Mouse (Mus musculus) gastrocnemius, adult 18-20 months (tissue): ENCODE measurements around the gene Csf2rb. TPM values are rescaled to one million over a fixed set of nuclear protein-coding genes. Genes with fewer than 3 reads are reported as not detected.
"Not testable (repeated sequence)": the region's sequence is repeated elsewhere in the genome, so short reads cannot be mapped to it uniquely, and the experiment has no call there.

Experiments used
- DNase-seq: peaks from one replicate; pipeline ENCODE4 v3.0.0; 2021; ENCODE audit warnings: low spot score
- total RNA-seq, 2 experiments: library from RNA; stranded (reverse); gene quantifications; 2 replicates each; pipeline ENCODE4 v1.2.3; 2021

Csf2rb gene
- total RNA-seq, 2 experiments from 2014 or later, result 1.6 to 1.7 TPM

DNA sequence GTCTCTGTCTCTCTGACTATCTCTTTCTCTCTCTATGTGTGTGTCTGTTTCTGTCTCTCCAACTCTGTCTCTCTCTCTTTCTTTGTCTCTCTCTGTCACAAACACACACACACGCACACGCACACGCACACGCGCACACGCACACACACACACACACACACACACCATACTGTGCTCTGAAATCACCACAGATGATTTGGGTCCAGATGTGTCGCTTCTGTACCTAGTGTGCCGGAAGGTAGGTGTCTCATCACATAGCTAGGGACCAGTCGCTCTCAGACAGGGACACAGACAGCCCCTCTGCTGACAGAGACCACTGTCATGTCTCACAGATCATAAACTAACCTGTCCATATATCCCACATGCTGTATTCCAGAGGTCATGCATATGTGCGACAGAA lies 1.2 kb downstream of the Csf2rb start:
- no peak for DNase-seq

DNA sequence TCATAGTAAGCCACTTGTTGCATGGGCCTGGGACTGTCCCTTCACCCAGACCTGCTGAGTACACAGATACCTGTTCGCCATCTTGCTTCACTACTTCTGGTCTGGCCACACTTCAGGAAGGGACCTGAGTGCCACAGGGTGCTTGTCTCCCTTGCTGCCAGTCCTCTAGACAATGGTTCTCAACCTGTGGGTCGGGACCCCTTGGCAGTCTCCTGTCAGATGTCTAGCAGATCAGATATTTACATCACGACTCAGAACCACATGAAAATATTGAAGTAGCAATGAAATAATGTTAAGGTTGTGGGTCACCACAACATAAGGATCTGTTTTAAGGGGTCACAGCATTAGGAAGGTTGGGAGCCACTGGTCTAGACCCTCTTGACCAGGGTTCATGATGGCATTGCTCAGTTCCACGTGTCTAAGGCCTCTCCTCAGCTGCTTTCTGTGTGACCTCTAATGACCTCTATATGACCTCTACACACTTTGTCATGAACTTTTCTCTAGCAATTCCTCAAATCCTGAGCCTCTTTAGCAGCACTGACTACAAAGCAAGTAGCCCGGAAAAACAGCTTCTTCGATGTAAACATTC lies 2.3 kb downstream of the Csf2rb start:
- not testable (repeated sequence) for DNase-seq

DNA sequence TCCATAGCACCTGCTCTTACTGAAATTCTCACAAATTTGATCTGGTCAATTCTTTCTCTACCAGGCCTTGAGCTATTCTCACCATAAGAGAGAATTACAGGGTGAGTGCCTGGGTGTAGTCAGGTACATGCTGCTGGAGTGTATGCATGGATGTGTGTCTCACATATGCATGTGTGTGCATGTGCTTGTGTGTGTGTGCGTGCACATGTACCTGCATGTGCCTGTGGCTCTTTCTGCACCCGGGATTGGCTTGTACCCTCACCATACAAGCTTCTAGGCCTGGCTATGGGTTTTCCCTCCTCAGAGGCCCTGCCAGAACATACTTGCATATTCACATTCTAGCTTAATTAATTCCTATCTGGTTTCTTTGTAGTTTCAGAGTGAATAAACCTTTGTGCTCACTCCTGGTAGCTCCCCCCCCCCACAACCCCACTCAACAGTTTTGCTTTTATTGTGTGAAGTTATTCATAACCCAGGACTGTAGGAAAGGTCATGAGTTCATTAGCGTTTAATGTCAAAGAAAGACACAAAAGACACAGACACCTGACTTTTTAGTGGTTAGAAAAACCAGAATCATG lies 3.1 kb downstream of the Csf2rb start:
- no peak for DNase-seq

DNA sequence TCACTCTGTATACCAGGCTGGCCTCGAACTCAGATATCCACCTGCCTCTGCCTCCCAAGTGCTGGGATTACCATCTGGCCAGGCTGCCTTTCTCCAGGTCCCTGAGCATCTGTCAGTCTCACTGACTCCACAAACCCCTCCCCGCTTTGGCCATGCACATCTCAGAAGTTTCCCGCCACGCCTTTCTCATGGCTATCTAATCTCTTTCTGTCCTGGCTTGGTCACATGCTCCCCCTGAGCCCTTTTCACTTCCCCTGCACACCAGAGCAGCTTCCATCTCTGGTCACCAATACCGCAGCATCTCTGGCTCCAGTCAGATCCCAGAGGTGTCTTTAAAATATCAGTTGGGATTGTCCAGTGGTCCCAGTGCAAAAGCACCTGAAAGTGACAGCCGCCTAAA lies 4.4 kb downstream of the Csf2rb start:
- DNase-seq, result not testable (repeated sequence)

DNA sequence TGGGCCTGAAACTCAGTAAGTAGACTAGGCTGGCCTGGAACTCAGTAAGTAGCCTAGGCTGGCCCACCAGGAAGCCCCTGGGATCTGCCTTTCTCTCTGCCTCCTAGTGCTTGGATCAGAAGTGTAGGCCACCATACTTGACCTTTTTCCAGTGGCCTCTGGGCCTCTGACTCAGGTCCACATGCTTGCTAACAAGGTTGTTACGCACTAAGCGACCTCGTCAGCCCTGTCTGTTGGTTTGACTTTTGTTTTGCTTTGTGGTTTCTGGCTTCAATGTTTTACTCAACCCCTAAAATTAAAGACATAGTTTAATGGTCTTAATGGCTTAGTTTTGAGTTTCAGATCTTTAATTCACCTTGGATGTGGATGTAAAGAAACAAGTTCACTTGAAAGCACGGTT lies 5.2 kb downstream of the Csf2rb start:
- DNase-seq, result no peak

DNA sequence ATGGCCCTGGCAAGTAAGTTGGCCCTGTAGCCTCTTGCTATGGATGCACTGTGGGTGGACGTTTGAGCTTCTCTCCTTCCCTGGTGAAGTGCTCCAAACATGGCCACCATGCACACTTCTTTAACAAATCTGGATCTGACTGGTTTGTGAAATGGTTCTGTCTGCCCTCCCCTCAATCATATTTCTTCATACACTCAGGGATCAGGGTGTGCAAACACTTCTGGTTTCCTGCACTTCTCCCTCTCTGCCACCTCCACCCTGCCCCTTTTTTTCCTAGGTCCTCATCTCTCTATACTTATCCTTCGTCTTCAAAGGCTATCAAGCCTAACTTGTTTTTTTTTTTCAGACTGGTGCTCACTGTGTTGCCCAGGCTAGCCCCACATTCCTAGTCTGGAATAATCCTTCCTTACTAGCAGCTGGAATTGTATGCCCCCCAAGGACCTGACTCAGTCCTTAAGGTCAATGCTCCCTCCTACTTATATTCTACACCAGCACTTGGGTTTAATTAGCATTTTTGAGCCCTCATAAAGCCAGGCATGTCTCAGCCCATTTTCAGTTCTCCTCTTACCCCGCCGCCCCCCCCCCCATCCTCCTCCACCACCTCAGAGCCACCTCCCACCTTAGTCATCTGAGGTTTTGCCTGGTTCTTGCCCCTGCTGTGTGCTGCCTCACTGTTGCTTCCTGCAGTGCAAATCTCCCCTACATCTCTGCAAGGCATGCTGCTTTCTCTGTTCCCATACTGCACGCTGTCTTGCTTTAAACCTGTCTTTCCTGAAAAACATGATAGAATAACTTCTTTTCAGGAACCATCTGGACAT lies 6.2 kb downstream of the Csf2rb start:
- no peak for DNase-seq

DNA sequence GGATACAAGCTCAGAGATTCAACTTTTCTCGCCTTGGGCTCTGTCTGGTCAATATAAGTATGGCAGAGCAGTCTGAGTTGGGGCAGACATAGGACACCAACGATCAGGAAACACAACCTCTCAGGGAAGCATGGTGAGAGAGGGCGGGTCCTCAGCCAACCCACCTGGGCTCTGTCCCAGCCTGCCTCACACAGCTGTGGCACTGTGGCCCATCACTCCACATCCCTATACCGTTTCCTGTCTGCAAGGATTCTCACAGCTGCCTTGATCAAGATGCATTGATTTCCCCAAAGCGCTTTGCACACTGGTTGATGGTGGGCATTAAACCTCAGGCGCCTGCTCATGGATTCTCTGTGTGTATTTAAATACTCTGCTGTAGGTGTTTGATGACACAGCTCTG lies 7.4 kb downstream of the Csf2rb start:
- no peak for DNase-seq

DNA sequence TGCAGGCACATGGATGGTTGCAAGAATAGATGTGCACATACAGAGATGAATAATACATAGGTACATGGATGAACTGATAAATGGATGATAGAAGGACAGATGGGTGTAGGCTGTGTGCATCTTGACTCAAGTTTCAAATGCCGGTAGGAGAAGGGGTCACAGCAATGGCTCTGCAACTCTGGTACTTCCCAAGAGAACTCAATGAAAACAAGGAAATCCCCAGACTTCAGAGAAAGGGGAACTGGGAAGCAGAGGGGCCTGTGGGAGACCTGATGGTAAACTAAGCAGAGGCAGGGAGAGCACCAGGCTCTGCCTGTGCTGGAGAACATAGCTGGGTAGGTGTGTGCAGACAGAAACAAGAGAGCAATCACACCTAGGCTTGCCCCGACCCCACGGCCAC lies 8.8 kb downstream of the Csf2rb start:
- no peak for DNase-seq

DNA sequence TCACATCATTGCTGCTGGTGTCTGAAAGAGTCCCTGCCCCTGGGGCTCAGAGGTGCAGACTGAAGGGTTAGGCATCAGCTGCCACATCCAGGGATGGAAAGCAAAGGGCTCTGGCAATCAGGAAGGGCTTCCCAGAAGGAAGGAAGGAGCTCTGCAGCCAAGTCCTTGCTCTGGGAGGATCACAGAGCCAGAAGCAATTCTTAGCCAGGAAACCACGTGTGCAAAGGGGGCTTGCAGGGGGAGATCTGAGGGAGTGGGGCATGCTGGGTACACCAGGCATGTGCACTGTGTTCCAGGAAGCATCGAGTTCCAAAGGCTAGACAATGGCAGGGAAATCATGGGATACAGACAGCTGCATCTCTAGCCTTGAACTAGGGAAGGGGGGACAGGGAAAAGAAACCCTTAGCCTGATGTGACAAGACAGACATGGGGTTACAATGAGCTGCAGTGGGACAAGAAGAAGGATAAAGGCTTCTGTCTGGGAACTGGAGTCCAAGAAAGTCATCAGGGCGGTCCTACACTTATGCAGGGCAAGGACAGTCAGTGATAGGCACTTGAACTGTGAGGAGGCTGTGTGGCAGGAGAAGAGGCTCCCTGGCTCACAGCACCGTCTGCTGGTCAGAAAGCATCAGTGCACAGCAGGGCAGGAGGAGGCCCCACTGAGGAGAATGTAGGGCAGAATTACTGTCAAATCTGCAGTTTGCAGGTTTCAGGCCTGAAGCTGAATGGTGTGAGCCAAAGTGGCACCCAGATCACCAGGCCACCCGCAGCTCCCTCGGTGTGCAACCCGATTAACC lies 14.3 kb downstream of the Csf2rb start:
- peak; percentile 65 for DNase-seq

DNA sequence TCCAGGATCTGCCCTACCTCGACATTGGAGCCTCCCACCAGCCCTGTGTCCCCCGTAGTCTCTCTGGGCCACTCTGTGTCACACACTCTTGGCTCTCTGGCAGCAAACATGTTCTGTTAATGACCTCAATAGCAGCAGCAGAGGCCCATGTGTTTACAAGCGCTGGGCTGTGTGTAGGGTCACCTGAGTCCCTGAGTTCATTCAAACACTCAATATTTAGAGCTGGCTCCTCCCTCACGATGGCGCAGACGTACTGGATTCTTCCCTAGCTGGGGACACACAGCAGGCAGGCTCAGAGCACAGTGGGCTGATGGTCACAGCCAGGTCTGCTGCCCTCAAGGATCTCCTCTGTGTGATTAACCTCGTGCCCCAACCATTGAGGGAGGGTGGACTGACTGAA lies 15.4 kb downstream of the Csf2rb start:
- not testable (repeated sequence) for DNase-seq

DNA sequence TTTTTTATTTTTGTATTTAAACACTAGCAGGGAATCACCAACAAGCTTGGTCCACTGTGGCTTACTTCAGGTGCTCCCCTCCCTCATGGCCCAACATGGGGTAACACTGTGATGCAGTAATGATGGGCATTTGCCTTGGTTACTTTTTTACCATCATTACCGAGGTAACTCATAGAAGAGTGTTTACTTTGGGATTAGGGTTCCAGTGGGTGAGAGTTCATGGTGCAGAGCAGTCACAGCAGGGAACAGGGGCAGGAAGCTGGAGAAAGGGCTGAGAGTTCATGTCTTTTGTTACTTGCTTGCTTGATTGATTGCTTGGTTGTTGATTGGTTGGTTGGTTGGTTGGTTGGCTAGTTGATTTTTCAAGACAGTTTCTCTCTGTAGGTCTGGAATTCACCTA lies 18.1 kb downstream of the Csf2rb start:
- no peak for DNase-seq

DNA sequence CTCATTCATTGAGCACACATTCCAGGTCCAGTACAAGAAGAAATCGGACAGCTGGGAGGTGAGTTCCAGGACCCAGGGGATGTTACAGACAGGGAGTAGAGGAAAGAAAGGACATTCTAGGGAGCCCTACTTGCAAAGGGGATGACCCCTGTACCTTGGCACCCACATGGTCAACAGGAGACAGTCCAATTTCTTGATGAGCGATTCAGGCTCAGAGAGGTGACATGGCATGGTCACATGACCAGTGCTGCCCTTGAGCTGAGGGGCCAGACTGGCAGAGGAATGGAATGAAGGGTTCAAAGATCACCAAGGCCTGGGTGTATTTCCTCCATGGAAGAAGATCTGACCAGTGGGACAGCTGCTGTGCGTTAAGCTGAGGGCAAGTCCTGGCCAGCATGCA lies 19.0 kb downstream of the Csf2rb start:
- DNase-seq, result no peak

DNA sequence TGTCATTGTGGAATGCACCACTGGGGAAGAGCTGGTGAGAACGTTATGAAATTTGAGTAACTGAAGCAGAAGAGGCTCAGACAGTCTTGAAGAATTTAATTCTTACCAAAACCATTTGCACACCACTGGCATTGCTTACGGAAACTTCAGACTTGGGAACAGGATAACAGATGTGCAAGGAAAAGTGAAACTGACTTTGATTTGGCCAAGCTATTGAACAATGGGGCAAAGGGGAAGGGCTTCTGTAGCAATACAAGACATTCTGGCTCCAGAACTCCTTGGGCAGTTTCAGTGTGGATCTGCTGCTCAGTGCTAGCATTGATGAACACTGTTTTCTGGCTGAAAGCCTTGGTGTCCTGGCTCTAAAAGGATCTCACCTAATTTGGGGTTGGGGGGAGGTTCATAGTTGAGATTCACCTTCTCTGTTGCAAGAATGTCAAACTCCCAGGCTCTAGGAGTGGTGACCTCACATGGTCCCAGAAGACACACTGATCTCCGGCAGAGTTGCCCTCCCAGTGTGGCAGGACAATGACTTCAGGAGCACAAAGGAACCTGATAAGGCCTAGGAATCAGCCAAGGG lies 26.1 kb downstream of the Csf2rb start:
- no peak for DNase-seq

DNA sequence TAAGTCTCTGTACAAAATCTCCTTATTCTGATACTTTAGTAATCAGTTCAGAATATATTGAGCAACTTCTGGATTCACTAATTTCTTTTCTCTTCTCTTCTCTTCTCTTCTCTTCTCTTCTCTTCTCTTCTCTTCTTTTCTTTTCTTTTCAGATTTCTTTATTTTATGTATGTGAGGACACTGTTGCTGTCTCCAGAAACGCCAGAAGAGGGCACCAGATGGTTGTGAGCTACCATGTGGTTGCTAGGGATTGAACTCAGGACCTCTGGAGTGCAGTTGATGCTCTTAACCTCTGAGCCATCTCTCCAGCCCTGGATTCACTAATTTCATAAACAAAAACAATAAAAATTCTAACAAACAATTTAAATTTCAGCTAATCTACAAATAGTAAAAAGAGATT lies 29.4 kb downstream of the Csf2rb start:
- peak; percentile 21 for DNase-seq

DNA sequence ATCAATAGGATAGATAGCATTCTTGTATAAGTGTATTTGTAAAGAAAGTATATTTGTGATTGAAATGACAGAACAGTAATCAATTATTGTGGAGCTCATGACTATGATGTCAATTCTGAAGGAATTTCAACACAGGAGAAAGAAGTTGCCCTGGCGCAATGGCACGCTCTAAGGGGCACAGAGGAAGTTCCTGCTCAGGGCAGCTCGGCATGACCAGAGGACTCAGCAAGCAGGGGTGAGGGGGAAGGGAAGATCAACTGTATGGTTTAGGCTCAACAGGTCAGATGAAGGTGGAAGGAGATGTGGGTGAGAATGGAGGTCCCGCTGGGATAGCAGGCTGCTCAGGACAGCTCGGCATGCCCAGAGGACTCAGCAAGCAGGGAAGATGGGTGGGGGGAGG lies 30.0 kb downstream of the Csf2rb start:
- DNase-seq, result no peak

DNA sequence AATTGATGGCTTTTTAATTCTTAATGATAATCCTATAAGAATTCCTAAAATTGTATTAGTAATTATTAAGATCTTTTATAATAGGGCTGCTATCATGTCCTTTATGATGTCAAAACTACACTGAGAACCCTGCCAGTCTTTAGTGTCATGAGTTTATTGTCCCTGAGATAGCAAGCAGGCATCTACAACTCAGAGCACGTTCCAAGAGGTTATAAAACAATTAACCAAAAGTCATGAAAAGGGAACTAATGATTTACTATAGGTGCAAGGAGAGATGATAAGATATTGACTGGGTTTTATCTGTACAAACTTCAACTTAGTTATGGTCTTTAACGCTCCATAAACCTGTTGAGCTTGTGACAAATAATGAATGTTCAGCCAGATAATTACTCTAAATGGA lies 40.4 kb downstream of the Csf2rb start:
- no peak for DNase-seq

DNA sequence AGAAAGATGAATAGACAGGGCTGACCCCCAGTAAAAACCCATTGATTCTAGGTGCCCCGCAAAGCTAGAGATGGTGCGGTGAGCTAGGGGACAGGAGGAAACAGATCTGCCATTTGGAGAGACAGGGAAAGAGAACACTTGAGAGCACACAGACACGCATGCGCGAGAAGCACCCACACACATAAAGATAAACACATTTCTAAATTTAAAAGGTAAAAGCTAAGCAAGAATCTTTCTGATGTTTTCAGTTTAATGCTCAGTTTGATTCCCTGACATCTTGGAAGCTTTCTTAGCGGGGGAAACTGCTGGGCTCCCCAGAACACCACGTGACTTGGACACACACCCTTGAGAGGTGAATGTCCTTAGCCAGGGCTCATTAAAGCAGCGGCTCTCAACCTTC lies 41.3 kb downstream of the Csf2rb start:
- DNase-seq, result no peak

DNA sequence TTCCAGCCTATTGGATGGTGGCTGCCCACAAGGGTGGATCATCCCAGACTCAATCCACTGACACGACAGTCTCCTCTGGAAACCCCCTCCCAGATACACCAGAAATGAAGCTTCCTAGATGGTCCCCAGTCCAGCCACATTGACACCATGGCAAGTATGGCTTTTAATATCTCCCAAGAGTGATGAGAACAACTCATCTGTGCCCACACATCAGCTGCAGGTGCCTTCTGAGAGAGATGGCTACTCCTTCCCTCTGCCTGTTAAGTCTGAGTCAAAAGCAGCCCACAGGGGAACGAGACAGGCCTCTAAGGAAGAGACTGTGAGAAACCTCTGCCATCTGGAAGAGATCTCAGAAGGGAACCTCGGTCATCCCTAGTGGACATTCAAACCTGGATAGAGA lies 42.3 kb downstream of the Csf2rb start:
- DNase-seq, result no peak

DNA sequence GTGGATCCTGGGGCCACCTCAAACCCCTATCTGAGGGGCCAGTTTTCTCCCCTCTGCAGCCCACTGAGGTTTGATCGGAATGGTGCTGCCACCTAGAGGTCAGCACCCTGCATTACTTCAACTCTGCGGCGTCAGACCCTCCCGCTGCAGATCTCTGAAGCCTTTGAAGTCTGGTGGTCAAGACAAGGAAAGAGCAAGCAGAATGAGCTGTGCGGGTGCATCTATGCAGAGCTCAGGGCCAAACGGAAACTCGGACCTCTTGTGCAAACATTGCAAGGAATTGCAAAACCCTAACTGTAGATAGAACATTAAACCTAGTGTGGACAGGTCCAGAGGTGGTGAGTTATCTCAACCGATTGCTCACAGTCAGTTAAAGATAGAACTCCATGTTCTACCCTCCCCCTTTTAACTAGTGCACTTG lies 43.4 kb downstream of the Csf2rb start:
- peak; percentile 32 for DNase-seq

DNA sequence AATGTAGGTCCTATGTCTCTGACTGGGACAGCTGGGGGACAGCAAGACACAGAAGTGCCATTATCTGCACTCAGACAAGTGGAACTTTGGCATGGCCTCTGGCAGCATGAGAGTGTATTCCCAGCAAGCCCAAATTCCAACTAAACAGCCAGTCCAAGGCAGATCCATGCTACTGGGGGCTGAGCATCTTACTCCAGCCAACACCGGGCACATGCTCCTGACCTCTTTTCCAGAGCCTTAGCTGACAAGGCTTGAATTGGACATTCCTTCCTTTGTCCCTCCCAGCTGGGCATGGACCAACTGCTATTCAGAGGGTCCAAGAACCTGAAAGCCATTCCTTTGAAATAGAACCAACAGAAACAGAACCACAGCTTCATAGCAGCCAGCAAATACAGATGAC lies 44.1 kb downstream of the Csf2rb start:
- DNase-seq, result no peak

DNA sequence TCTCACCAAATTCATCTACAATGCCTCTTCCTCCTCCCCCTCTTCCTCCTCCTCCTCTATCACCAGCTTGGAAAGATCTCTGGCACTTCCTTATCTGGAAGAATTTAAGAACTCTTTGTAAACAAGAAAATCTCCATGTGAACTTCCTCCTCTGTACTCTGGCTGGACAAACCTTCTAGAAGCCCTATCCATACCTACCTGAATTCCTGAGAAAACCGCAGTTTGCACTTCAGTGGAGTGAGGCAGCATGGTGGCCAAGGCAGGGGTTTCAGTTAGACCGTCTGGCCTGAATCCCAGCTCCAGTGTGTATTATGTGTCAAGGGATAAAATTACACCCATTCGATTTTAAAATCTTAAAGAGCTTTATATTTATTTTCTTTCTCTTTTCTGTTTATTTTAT lies 47.2 kb downstream of the Csf2rb start:
- DNase-seq, result no peak

DNA sequence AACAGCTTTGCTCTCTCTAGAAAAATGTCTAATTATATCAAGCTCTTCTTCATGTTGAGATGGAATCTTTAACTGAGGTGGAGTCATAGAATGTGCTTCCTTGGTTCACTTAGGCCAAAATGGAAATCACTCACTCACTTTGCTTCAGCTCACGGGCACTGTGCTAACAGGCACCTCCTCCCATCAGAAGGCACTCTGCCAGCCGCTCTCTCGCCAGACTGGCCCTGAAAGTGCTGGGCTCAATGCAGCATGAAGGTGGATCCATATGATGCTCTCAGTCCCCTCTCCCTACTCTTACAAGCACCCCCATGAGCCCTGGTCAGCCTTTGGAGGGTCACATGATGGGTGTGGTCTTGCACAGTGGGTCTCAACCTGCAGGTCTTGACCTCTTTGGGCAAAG lies 48.7 kb downstream of the Csf2rb start:
- DNase-seq, result no peak
